Mouse (Mus musculus): ENCODE results near the gene Tm6sf1. TPM values are rescaled to one million over a fixed set of nuclear protein-coding genes. Genes with fewer than 3 reads are reported as not detected.

Tm6sf1 gene
- total and polyA plus RNA-seq, 3 experiments, result 0.35 to 8.6 TPM; not detected in 1

DNA sequence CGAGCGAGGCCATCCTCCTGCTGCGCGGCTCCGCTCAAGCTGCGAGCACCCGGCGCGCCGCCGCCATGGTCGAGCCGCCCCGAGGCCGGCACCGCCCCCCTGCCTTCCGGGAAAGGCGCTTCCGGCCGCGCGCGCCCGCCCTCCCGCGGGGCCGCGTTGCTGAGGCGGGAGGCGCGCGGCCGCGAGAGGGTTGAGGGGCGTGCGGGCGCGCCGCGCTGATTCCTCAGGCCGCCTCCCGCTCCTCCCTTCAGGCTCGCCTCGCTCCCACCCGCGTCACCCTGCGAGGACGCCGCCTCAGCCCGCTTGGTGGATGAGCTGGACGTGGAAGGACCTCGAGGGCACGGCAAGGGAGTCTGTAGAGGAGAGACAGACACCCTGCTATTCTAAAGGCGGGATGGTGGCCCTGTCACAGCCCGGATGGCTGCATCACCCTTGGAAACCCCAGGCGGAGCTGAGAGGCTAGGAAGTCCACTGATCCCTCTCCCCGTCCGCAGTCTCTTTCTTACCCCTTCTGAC, 29.4 kb upstream of the Tm6sf1 start, which contains the start of gene Btbd1 (continued):
- TF ChIP-seq NRF1 (IDR thresholded peaks at IDR 0.05; ENCODE audit: insufficient read depth, low read depth, low read length, poor library complexity, severe bottlenecking) (no peak), RCOR1 (IDR thresholded peaks at IDR 0.05; ENCODE audit: low read depth, low read length) (no peak), JUND (IDR thresholded peaks at IDR 0.05; ENCODE audit: low read depth, low read length) (no peak), POLR2AphosphoS2 (IDR thresholded peaks at IDR 0.05; ENCODE audit: low read length) (no peak), ZMIZ1 (IDR thresholded peaks at IDR 0.05; ENCODE audit: low read depth, low read length) (no peak), MEF2A (IDR thresholded peaks at IDR 0.05; ENCODE audit: extremely low read depth, insufficient replicate concordance, low read depth, low read length, poor library complexity, severe bottlenecking) (no peak), E2F4 (IDR thresholded peaks at IDR 0.05; ENCODE audit: borderline replicate concordance, low read depth, low read length) (no peak), MYB (IDR thresholded peaks at IDR 0.05; ENCODE audit: low read depth, low read length) (no peak), MXI1 (IDR thresholded peaks at IDR 0.05; ENCODE audit: low read depth, low read length) (peak; percentile 12), RAD21 (IDR thresholded peaks at IDR 0.05; ENCODE audit: low read depth, low read length) (no peak), ZNF384 (IDR thresholded peaks at IDR 0.05; ENCODE audit: low read depth, low read length) (no peak), BHLHE40 (IDR thresholded peaks at IDR 0.05; ENCODE audit: borderline replicate concordance, low read depth, low read length) (no peak), KAT2A (conservative IDR thresholded peaks at IDR 0.05; ENCODE audit: low read depth, low read length) (no peak), EP300 (IDR thresholded peaks at IDR 0.05; ENCODE audit: low read depth in 1 of 2, low read length in 2 of 2) (no peak), UBTF (IDR thresholded peaks at IDR 0.05; ENCODE audit: borderline replicate concordance, insufficient read depth, low read depth, low read length) (no peak)

DNA sequence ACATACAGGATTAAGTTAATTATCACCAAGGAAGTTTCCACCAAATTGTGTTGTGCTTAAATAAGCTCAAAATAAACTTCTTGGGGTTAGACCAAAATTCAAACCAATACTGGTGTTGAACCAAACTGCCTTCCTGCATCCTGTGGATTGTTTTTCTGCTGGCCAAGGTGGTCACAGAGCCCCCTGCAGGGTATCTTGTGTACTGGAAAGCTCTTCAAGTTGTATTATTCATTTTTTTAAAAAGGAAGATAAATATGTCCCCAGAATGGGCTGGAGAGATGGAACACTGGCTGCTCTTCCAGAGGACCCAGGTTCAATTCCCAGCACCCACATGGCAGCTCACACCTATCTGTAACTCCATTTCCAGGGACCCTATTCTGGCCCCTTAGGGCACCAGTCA, 24.0 kb upstream of the Tm6sf1 start:
- Histone ChIP-seq H3K27ac (ENCODE audit: control insufficient read depth, low read depth, low read length) (no peak overlapping the region), H3K4me1 (ENCODE audit: control insufficient read depth in 1 of 2, insufficient read depth in 2 of 2, low read length in 2 of 2) (peaks cover 0 to 2% of the 10 kb centered on the region in 2 experiments; a peak in 2 of 4 replicates)

More for the DNA sequence above, 24.0 kb upstream of the Tm6sf1 start:
- H3K4me3 ChIP-seq (ENCODE audit: control insufficient read depth in 1 of 2, insufficient read depth in 1 of 2, low read depth in 2 of 2, low read length in 2 of 2), result no peak overlapping the region
- no peak for TF ChIP-seq EP300 (IDR thresholded peaks at IDR 0.05; ENCODE audit: low read depth in 1 of 2, low read length in 2 of 2)
- TF ChIP-seq SMC3 (IDR thresholded peaks at IDR 0.05; ENCODE audit: low read depth, low read length), result peak; percentile 19; the same call in 1 of the 2 replicates
- no peak for TF ChIP-seq MAFK (IDR thresholded peaks at IDR 0.05; ENCODE audit: borderline replicate concordance, low read depth, low read length)
- no peak for TF ChIP-seq ELF1 (IDR thresholded peaks at IDR 0.05; ENCODE audit: low read depth, low read length)
- TF ChIP-seq CTCF (IDR thresholded peaks at IDR 0.05 in 2 of 3, conservative IDR thresholded peaks at IDR 0.05 in 1 of 3; ENCODE audit: control insufficient read depth in 1 of 3, insufficient read depth in 1 of 3, low read depth in 2 of 3, low read length in 3 of 3, poor library complexity in 1 of 3, severe bottlenecking in 1 of 3), result peak in 2 of 3 experiments; percentile 6 to 21; a peak in 1 of 6 replicates
- TF ChIP-seq RAD21 (IDR thresholded peaks at IDR 0.05; ENCODE audit: low read depth, low read length), result no peak; the same call in 1 of the 2 replicates
- no peak overlapping the region for H3K9ac ChIP-seq (ENCODE audit: control insufficient read depth, low read depth, low read length, poor library complexity, severe bottlenecking)
- H3K36me3 ChIP-seq (ENCODE audit: control insufficient read depth in 1 of 2, insufficient read depth in 2 of 2, low read length in 2 of 2), result no peaks in the 10 kb centered on the region
- no peaks in the 10 kb centered on the region for H3K9me3 ChIP-seq (replicated peaks; ENCODE audit: insufficient read depth, low read length)
- DNase-seq (ENCODE audit: low read depth, low spot score), result peak; percentile 16
- H3K79me2 ChIP-seq (ENCODE audit: control insufficient read depth, insufficient read depth, low read length, poor library complexity), result no peaks in the 10 kb centered on the region
- H3K27me3 ChIP-seq (ENCODE audit: control insufficient read depth in 1 of 2, insufficient read depth in 2 of 2, low read length in 2 of 2), result peaks cover 0 to 3% of the 10 kb centered on the region in 2 experiments; a peak in 2 of 4 replicates
